Comparison of ENCODE assay signal across 15 mouse cellular contexts in genomic region chr12:73381452-73381851, GRCm38 (mm10).
DNase-seq lines count a peak whose midpoint lies in the region; ATAC-seq and TF ChIP-seq lines count a peak whose summit lies in the region.
"Had no signal": no experiment of that assay in that cellular context is flagged by ENCODE, and none has a peak within 500 bp of the region (broad histone marks: within the 10 kb centered on the region; RNA-seq: fewer than 3 reads in every experiment).

No protein-coding gene starts in this region.

- H3K4me2 ChIP-seq in forebrain, embryonic 14.5 days (ENCODE audit: low read length) = no peak overlapping the region
- no peak overlapping the region for H3K4me2 ChIP-seq in hindbrain, postnatal 0 days (ENCODE audit: low read depth, low read length)
- H3K4me2 ChIP-seq in heart, postnatal 0 days (ENCODE audit: low read depth, low read length) = no peak overlapping the region
- H3K4me2 ChIP-seq: hindbrain, embryonic 13.5 days; liver, embryonic 12.5 days; midbrain, embryonic 15.5 days; neural tube, embryonic 12.5 days had no signal

- TF ChIP-seq CTCF in hindbrain, postnatal 0 days (IDR thresholded peaks at IDR 0.05; ENCODE audit: low read depth) = no peak
- TF ChIP-seq CTCF in heart, postnatal 0 days (IDR thresholded peaks at IDR 0.05; ENCODE audit: low read depth) = no peak

- peaks cover 25% of the 10 kb centered on the region for H3K4me1 ChIP-seq in forebrain, embryonic 10.5 days
- H3K4me1 ChIP-seq in forebrain, embryonic 14.5 days (ENCODE audit: control insufficient read depth, insufficient read depth, low read length) = no peaks in the 10 kb centered on the region
- peaks cover 32% of the 10 kb centered on the region for H3K4me1 ChIP-seq in hindbrain, embryonic 10.5 days (replicated peaks)
- no peaks in the 10 kb centered on the region; the same call in 1 of the 2 replicates for H3K4me1 ChIP-seq in hindbrain, postnatal 0 days (ENCODE audit: insufficient read depth, low read length)
- peaks cover 44% of the 10 kb centered on the region for H3K4me1 ChIP-seq in heart, postnatal 0 days (ENCODE audit: control insufficient read depth, insufficient read depth)
- H3K4me1 ChIP-seq in limb, embryonic 10.5 days = peaks cover 30% of the 10 kb centered on the region
- H3K4me1 ChIP-seq: midbrain, embryonic 15.5 days had no signal

- H3K4me3 ChIP-seq in forebrain, embryonic 10.5 days = no peak overlapping the region
- no peak overlapping the region for H3K4me3 ChIP-seq in forebrain, embryonic 14.5 days (ENCODE audit: low read depth, low read length)
- no peak overlapping the region for H3K4me3 ChIP-seq in hindbrain, embryonic 10.5 days
- H3K4me3 ChIP-seq in hindbrain, postnatal 0 days (ENCODE audit: low read length) = no peak overlapping the region
- no peak overlapping the region for H3K4me3 ChIP-seq in heart, postnatal 0 days (ENCODE audit: low read depth, low read length)
- H3K4me3 ChIP-seq in limb, embryonic 10.5 days = no peak overlapping the region
- H3K4me3 ChIP-seq: erythroblast, embryonic 14.5 days; hindbrain, embryonic 13.5 days; liver, embryonic 12.5 days; midbrain, embryonic 15.5 days; neural tube, embryonic 12.5 days had no signal

- 0 out of 2 replicates have a peak overlapping the region, but pooled peaks have one; percentile 26 for H3K27ac ChIP-seq in forebrain, embryonic 10.5 days
- H3K27ac ChIP-seq in forebrain, embryonic 14.5 days (ENCODE audit: low read depth, low read length) = no peak overlapping the region
- peak overlapping the region; percentile 60; the same call in 1 of the 2 replicates for H3K27ac ChIP-seq in hindbrain, embryonic 10.5 days
- no peak overlapping the region for H3K27ac ChIP-seq in hindbrain, postnatal 0 days
- peak overlapping the region; percentile 80 for H3K27ac ChIP-seq in heart, postnatal 0 days (ENCODE audit: low read depth)
- peak overlapping the region; percentile 12; the same call in 1 of the 2 replicates for H3K27ac ChIP-seq in limb, embryonic 10.5 days
- H3K27ac ChIP-seq: hindbrain, embryonic 13.5 days; liver, embryonic 12.5 days; midbrain, embryonic 15.5 days; neural tube, embryonic 12.5 days had no signal

- no peak for ATAC-seq in forebrain, embryonic 14.5 days
- no peak for ATAC-seq in hindbrain, postnatal 0 days
- peak; percentile 50; the same call in 1 of the 2 replicates for ATAC-seq in heart, postnatal 0 days (ENCODE audit: insufficient read depth, low read depth)
- ATAC-seq: liver, embryonic 12.5 days; midbrain, embryonic 15.5 days had no signal

- no peak overlapping the region for H3K9ac ChIP-seq in forebrain, embryonic 14.5 days (ENCODE audit: low read length)
- no peak overlapping the region for H3K9ac ChIP-seq in hindbrain, postnatal 0 days (replicated peaks; ENCODE audit: low read length)
- H3K9ac ChIP-seq in heart, postnatal 0 days (replicated peaks; ENCODE audit: low read depth, low read length) = no peak overlapping the region
- H3K9ac ChIP-seq: hindbrain, embryonic 13.5 days; liver, embryonic 12.5 days; midbrain, embryonic 15.5 days; neural tube, embryonic 12.5 days had no signal

- no peak for DNase-seq in forebrain, embryonic 10.5 days (ENCODE audit: extremely low spot score, low spot score)
- DNase-seq in forebrain, embryonic 14.5 days (ENCODE audit: low spot score) = no peak
- peak; percentile 25 for DNase-seq in hindbrain, embryonic 10.5 days (ENCODE audit: low spot score)
- DNase-seq in hindbrain, postnatal 0 days (ENCODE audit: low spot score) = no peak
- DNase-seq in heart, postnatal 0 days (ENCODE audit: low spot score) = no peak
- no peak for DNase-seq in limb, embryonic 10.5 days (ENCODE audit: low spot score)
- no peak for DNase-seq in urinary bladder, postnatal 10 days (ENCODE audit: low spot score)
- DNase-seq in adrenal gland, postnatal 14 days = no peak
- DNase-seq: adrenal gland, adult 2 months; lung, postnatal 10 days had no signal

- H3K27me3 ChIP-seq in forebrain, embryonic 10.5 days (ENCODE audit: poor library complexity, severe bottlenecking) = no peaks in the 10 kb centered on the region
- H3K27me3 ChIP-seq in forebrain, embryonic 14.5 days (replicated peaks; ENCODE audit: control insufficient read depth, insufficient read depth, low read length) = no peaks in the 10 kb centered on the region
- no peaks in the 10 kb centered on the region for H3K27me3 ChIP-seq in hindbrain, embryonic 10.5 days (ENCODE audit: insufficient read depth, poor library complexity, severe bottlenecking)
- no peaks in the 10 kb centered on the region for H3K27me3 ChIP-seq in hindbrain, postnatal 0 days (ENCODE audit: insufficient read depth, low read length)
- no peaks in the 10 kb centered on the region for H3K27me3 ChIP-seq in heart, postnatal 0 days (ENCODE audit: control insufficient read depth, insufficient read depth, low read length)
- H3K27me3 ChIP-seq in limb, embryonic 10.5 days (ENCODE audit: low read depth, poor library complexity, severe bottlenecking) = peaks cover 33% of the 10 kb centered on the region
- H3K27me3 ChIP-seq: hindbrain, embryonic 13.5 days; liver, embryonic 12.5 days; midbrain, embryonic 15.5 days; neural tube, embryonic 12.5 days had no signal

- H3K9me3 ChIP-seq in forebrain, embryonic 10.5 days = no peaks in the 10 kb centered on the region
- no peaks in the 10 kb centered on the region for H3K9me3 ChIP-seq in forebrain, embryonic 14.5 days (replicated peaks; ENCODE audit: control insufficient read depth, low read length)
- no peaks in the 10 kb centered on the region for H3K9me3 ChIP-seq in hindbrain, embryonic 10.5 days
- no peaks in the 10 kb centered on the region for H3K9me3 ChIP-seq in hindbrain, postnatal 0 days (ENCODE audit: low read length)
- no peaks in the 10 kb centered on the region for H3K9me3 ChIP-seq in heart, postnatal 0 days (replicated peaks; ENCODE audit: control insufficient read depth, low read length)
- no peaks in the 10 kb centered on the region for H3K9me3 ChIP-seq in limb, embryonic 10.5 days (replicated peaks)
- H3K9me3 ChIP-seq: hindbrain, embryonic 13.5 days; liver, embryonic 12.5 days; midbrain, embryonic 15.5 days; neural tube, embryonic 12.5 days had no signal

- TF ChIP-seq EP300 in heart, postnatal 0 days (IDR thresholded peaks at IDR 0.05; ENCODE audit: low read depth) = no peak

- no peaks in the 10 kb centered on the region for H3K36me3 ChIP-seq in forebrain, embryonic 10.5 days (replicated peaks)
- H3K36me3 ChIP-seq in forebrain, embryonic 14.5 days (ENCODE audit: control insufficient read depth, insufficient read depth, low read length) = no peaks in the 10 kb centered on the region
- no peaks in the 10 kb centered on the region for H3K36me3 ChIP-seq in hindbrain, embryonic 10.5 days
- H3K36me3 ChIP-seq in hindbrain, postnatal 0 days (ENCODE audit: insufficient read depth, low read length) = no peaks in the 10 kb centered on the region
- no peaks in the 10 kb centered on the region for H3K36me3 ChIP-seq in heart, postnatal 0 days (replicated peaks; ENCODE audit: control insufficient read depth, insufficient read depth, low read length)
- H3K36me3 ChIP-seq in limb, embryonic 10.5 days = no peaks in the 10 kb centered on the region
- H3K36me3 ChIP-seq: hindbrain, embryonic 13.5 days; liver, embryonic 12.5 days; midbrain, embryonic 15.5 days; neural tube, embryonic 12.5 days had no signal

- 75% methylated on average over 7 of the region's 7 CpGs for WGBS in forebrain, embryonic 10.5 days
- WGBS in forebrain, embryonic 14.5 days = 80% methylated on average over 7 of the region's 7 CpGs
- WGBS in hindbrain, embryonic 10.5 days = 49% methylated on average over 7 of the region's 7 CpGs
- 46% methylated on average over 7 of the region's 7 CpGs for WGBS in hindbrain, postnatal 0 days
- 28% methylated on average over 7 of the region's 7 CpGs for WGBS in heart, postnatal 0 days
- WGBS in limb, embryonic 10.5 days = 79% methylated on average over 7 of the region's 7 CpGs

Comparison
In these comparisons a context has a peak if more than half of its experiments do, and no peak if none do; other contexts are left out.
1. H3K27ac ChIP-seq: peak in forebrain, embryonic 10.5 days (single experiment), hindbrain, embryonic 10.5 days (single experiment), heart, postnatal 0 days (single experiment) and limb, embryonic 10.5 days (single experiment); none in forebrain, embryonic 14.5 days (single experiment) and hindbrain, postnatal 0 days (single experiment).